Mouse (Mus musculus) embryonic facial prominence, embryonic 15.5 days (tissue): Measurements from ENCODE around the gene Acpp. TPM values are rescaled to one million over a fixed set of nuclear protein-coding genes. Genes with fewer than 3 reads are reported as not detected.

ENCODE experiments used
- ATAC-seq: fragments of 200-750 bp; cut with Nextera tagmentation; 2 replicates; pipeline ENCODE4 v1.8.0; 2017; ENCODE audit warnings: low read depth, moderate TSS enrichment; ENCODE audit not compliant: insufficient number of reproducible peaks, low FRiP score, low TSS enrichment
- H3K27ac ChIP-seq: fragments of 300-500 bp; sonication (generic); replicated peaks from 2 replicates; pipeline ENCODE4 v1.5.1; 2015; ENCODE audit warnings: mild to moderate bottlenecking, inconsistent platforms
- H3K27me3 ChIP-seq: fragments of 300-500 bp; sonication (generic); 2 replicates; pipeline ENCODE4 v1.6.1; 2015; ENCODE audit warnings: inconsistent platforms
- H3K36me3 ChIP-seq: fragments of 300-500 bp; sonication (generic); 2 replicates; pipeline ENCODE4 v1.6.1; 2015; ENCODE audit warnings: mild to moderate bottlenecking, inconsistent platforms
- H3K4me1 ChIP-seq: fragments of 300-500 bp; sonication (generic); 2 replicates; pipeline ENCODE4 v1.6.1; 2015; ENCODE audit warnings: inconsistent platforms
- H3K4me2 ChIP-seq: fragments of 300-500 bp; sonication (generic); replicated peaks from 2 replicates; pipeline ENCODE4 v1.6.1; 2015; ENCODE audit warnings: mild to moderate bottlenecking, inconsistent platforms
- H3K4me3 ChIP-seq: fragments of 300-500 bp; sonication (generic); replicated peaks from 2 replicates; pipeline ENCODE4 v1.5.1; 2015; ENCODE audit warnings: mild to moderate bottlenecking, inconsistent platforms
- H3K9ac ChIP-seq: fragments of 300-500 bp; sonication (generic); 2 replicates; pipeline ENCODE4 v1.6.1; 2015; ENCODE audit warnings: inconsistent platforms
- H3K9me3 ChIP-seq: fragments of 300-500 bp; sonication (generic); replicated peaks from 2 replicates; pipeline ENCODE4 v1.6.1; 2016; ENCODE audit warnings: inconsistent platforms
- WGBS: fragments of 180-500 bp; shearing (Covaris S2); methylation state at CpG from one replicate; pipeline ENCODE4 v1.1.7; 2015; 5-methylcytosine and 5-hydroxymethylcytosine counted together
- polyA plus RNA-seq: library from polyadenylated mRNA; unstranded; fragments of >200 nt; fragmentation: Nextera tagmentation; extraction: Ambion mirVana; gene quantifications from 2 replicates; pipeline ENCODE4 v1.2.1, GENCODE M21; 2015

Acpp gene
- polyA plus RNA-seq, 1 experiment from 2014 or later, result 4.3 TPM

DNA sequence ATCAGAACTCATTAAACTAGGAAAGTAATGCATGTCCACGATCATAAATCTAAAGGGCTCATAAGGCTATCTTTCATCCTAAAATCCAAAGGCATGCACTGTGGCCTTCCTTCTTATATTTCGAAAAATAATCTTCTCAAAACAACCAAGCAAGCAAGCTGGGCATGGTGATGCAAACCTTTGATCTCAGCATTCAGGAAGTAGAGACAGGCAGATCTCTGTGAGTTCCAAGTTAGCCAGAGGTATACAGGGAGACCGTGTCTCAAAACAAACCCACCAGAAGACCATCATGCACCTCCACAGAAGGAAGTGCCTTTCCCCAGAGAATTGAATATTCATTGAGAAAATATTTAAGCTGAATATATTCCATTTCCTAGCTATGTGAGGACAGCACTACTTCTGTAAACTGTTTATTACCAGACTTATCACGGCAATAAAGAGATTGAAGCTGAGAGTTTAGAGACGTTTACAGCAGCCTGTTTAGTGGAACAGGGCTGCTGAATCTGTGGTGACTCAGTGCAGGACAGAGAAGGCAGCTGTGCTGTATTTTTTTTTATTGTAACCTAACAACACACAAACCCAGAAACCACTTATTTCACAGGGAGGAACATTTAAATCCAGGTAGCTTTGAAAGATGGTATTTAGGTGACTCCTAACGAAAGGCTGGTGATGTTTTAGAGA, 90.1 kb downstream of the Acpp start:
- ATAC-seq, result no peak
- H3K4me3 ChIP-seq, result no peak overlapping the region
- H3K36me3 ChIP-seq, result 0 out of 2 replicates have a peak, but pooled peaks cover 9% of the 10 kb centered on the region
- H3K27ac ChIP-seq, result no peak overlapping the region
- 64% methylated on average over 6 of the region's 6 CpGs for WGBS
- H3K9me3 ChIP-seq, result no peaks in the 10 kb centered on the region
- H3K27me3 ChIP-seq, result no peaks in the 10 kb centered on the region
- H3K9ac ChIP-seq, result no peak overlapping the region
- H3K4me2 ChIP-seq, result no peak overlapping the region
- 0 out of 2 replicates have a peak, but pooled peaks cover 3% of the 10 kb centered on the region for H3K4me1 ChIP-seq

DNA sequence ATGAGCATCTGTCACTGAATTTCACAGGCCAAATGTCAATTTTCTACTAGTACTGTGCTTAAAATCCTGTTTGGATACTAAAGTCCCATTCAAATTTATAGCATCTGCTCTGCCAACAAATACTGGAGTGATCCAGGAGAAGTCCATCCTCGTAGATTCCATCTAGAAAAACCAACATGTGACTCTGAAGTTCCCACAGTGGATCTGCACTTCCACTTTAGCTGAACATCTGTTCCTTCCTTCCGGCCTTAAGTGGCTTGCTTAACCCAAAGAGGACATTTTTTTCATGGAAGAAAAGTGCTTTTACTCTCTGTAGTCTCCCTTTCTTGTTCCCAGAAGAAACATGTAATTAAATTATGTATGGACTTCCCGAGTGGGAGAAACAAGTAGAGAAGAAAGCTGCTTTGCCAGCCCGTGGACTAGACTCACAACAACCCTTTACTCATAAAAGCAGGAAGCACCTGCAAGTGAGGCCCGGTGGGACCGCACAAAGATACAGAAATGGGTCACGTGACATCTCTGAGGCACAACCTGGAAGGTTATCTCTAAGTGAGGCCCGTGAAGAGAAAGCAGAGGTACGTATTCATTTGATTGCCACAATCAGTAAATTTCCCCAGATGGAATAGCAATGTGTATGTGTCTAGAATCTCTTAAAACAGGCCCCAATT, 93.6 kb downstream of the Acpp start:
- no peak overlapping the region for H3K27ac ChIP-seq
- WGBS, result 79% methylated on average over 9 of the region's 9 CpGs
- H3K4me1 ChIP-seq, result no peaks in the 10 kb centered on the region
- no peak overlapping the region for H3K4me3 ChIP-seq
- no peaks in the 10 kb centered on the region for H3K9me3 ChIP-seq
- H3K27me3 ChIP-seq, result no peaks in the 10 kb centered on the region
- 0 out of 2 replicates have a peak, but pooled peaks cover 12% of the 10 kb centered on the region for H3K36me3 ChIP-seq
- H3K9ac ChIP-seq, result no peak overlapping the region
- no peak overlapping the region for H3K4me2 ChIP-seq
- ATAC-seq, result no peak

DNA sequence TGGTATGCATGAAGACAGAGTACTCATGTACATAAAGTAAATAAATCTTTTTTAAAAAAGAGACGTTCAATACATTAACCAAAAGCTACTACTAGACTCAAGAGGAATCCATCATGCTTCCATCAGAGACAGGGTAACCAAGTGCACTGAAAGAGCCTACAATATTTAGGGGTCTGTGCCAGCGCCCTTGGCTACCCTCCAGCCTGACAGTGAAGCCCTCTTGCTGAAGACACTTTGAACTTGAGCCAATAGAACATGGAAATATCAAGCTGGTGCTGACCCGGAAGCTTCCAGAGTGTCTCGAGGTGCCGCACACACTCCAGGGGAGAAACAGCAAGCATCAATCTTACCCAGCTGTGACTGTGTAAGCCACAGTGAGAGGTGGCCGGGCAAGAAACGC, 97.4 kb downstream of the Acpp start:
- WGBS, result 88% methylated on average over 7 of the region's 7 CpGs
- no peaks in the 10 kb centered on the region for H3K4me1 ChIP-seq
- no peaks in the 10 kb centered on the region for H3K27me3 ChIP-seq
- H3K4me3 ChIP-seq, result no peak overlapping the region
- H3K9me3 ChIP-seq, result no peaks in the 10 kb centered on the region
- H3K36me3 ChIP-seq, result peaks cover 22% of the 10 kb centered on the region
- no peak overlapping the region for H3K4me2 ChIP-seq
- H3K9ac ChIP-seq, result no peak overlapping the region
- ATAC-seq, result no peak
- H3K27ac ChIP-seq, result no peak overlapping the region

DNA sequence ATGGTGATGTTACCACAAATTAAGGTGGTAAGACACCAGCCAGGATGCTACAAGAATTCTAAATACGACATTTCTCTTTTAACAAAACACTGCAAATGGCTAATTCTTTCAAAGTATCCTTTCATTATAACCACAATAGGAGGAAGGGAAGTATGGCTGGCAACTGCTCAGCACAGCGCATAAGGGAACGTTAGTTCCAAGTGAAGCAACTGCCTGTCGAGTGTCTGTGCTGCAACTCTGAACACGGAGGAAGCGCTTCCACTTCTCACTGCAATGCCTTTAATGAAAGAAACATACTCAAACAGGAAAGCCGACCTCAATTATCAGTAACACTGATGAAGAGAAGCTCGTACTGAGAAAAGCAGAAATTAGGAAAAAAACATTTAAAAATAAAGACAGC, 98.5 kb downstream of the Acpp start:
- no peak overlapping the region for H3K4me2 ChIP-seq

More for the DNA sequence above, 98.5 kb downstream of the Acpp start:
- Histone ChIP-seq H3K9ac (no peak overlapping the region), H3K27me3 (no peaks in the 10 kb centered on the region), H3K4me1 (no peaks in the 10 kb centered on the region), H3K27ac (no peak overlapping the region), H3K4me3 (no peak overlapping the region), H3K9me3 (no peaks in the 10 kb centered on the region), H3K36me3 (peaks cover 32% of the 10 kb centered on the region)
- WGBS, result 87% methylated on average over 8 of the region's 8 CpGs
- ATAC-seq, result no peak

Other genes with a start within 250 kb of the Acpp start
- gene Ackr4, start 210.8 kb downstream of the Acpp start, polyA plus RNA-seq, result 6.4 and 6.9 TPM in 2 replicates
- 19.3 and 21.0 TPM in 2 replicates for gene Dnajc13, start 74.8 kb downstream of the Acpp start, polyA plus RNA-seq
- gene Cpne4, start 209.5 kb upstream of the Acpp start, polyA plus RNA-seq, result 1.4 and 2.2 TPM in 2 replicates